Mouse (Mus musculus) heart, embryonic 11.5 days (tissue): ENCODE data around the gene E4f1. TPM values are rescaled to one million over a fixed set of nuclear protein-coding genes. Genes with fewer than 3 reads are reported as not detected.

Source experiments
- ATAC-seq: fragments of 200-750 bp; cut with Nextera tagmentation; replicated peaks from 2 replicates; pipeline ENCODE4 v1.8.0; 2017; ENCODE audit warnings: moderate library complexity; ENCODE audit not compliant: insufficient number of reproducible peaks, low FRiP score, low TSS enrichment
- H3K27ac ChIP-seq: fragments of 300-500 bp; sonication (generic); 2 replicates; pipeline ENCODE4 v1.5.1; 2014; ENCODE audit warnings: mild to moderate bottlenecking, low read depth, low read length
- H3K27me3 ChIP-seq: fragments of 300-500 bp; sonication (generic); 2 replicates; pipeline ENCODE4 v1.6.1; 2014; ENCODE audit warnings: mild to moderate bottlenecking, low read length, mixed read lengths; ENCODE audit not compliant: control insufficient read depth, insufficient read depth
- H3K36me3 ChIP-seq: fragments of 300-500 bp; sonication (generic); 2 replicates; pipeline ENCODE4 v1.6.1; 2014; ENCODE audit warnings: mild to moderate bottlenecking, low read length, moderate library complexity, mixed read lengths; ENCODE audit not compliant: control insufficient read depth, insufficient read depth
- H3K4me1 ChIP-seq: fragments of 300-500 bp; sonication (generic); 2 replicates; pipeline ENCODE4 v1.6.1; 2014; ENCODE audit warnings: low read length; ENCODE audit not compliant: control insufficient read depth, insufficient read depth
- H3K4me2 ChIP-seq: fragments of 300-500 bp; sonication (generic); 2 replicates; pipeline ENCODE4 v1.6.1; 2014; ENCODE audit warnings: mild to moderate bottlenecking, moderate library complexity
- H3K4me3 ChIP-seq: fragments of 300-500 bp; sonication (generic); 2 replicates; pipeline ENCODE4 v1.5.1; 2014; ENCODE audit warnings: low read depth, low read length
- H3K9ac ChIP-seq: fragments of 300-500 bp; sonication (generic); 2 replicates; pipeline ENCODE4 v1.6.1; 2014; ENCODE audit warnings: mild to moderate bottlenecking, low read depth, low read length, moderate library complexity
- H3K9me3 ChIP-seq: fragments of 300-500 bp; sonication (generic); replicated peaks from 2 replicates; pipeline ENCODE4 v1.6.1; 2016; ENCODE audit warnings: low read length; ENCODE audit not compliant: control insufficient read depth
- WGBS: fragments of 180-500 bp; shearing (Covaris S2); extraction: QIAGEN DNeasy Blood & Tissue Kit; methylation state at CpG from one replicate; pipeline ENCODE4 v1.1.7; 2014; ENCODE audit not compliant: insufficient replicate concordance; 5-methylcytosine and 5-hydroxymethylcytosine counted together
- polyA plus RNA-seq: library from polyadenylated mRNA; unstranded; fragments of >200 nt; fragmentation: Nextera tagmentation; extraction: Ambion mirVana; gene quantifications from 2 replicates; pipeline ENCODE4 v1.2.1, GENCODE M21; 2014

Gene E4f1
- polyA plus RNA-seq, 1 experiment from 2014 or later, result 17.6 TPM

- under 1% methylated on average over 67 of the region's 67 CpGs for WGBS
- Histone ChIP-seq H3K27me3 (no peaks in the 10 kb centered on the region), H3K4me1 (peaks cover 6% of the 10 kb centered on the region; the same call in 1 of the 2 replicates), H3K4me3 (peak overlapping the region; percentile 94), H3K27ac (peak overlapping the region; percentile 98), H3K9ac (peak overlapping the region; percentile 97), H3K9me3 (no peaks in the 10 kb centered on the region), H3K36me3 (no peaks in the 10 kb centered on the region), H3K4me2 (peak overlapping the region; percentile 84)
- ATAC-seq, result peak; percentile 94
Measured at GRCm38 (mm10) chr17:24454756-24455522, 15.2 kb downstream of the E4f1 start.

GRCm38 (mm10) chr17:24454218-24454755 is 15.8 kb downstream of the E4f1 start:
- Histone ChIP-seq H3K9me3 (no peaks in the 10 kb centered on the region), H3K27ac (peak overlapping the region; percentile 98), H3K4me3 (peak overlapping the region; percentile 94), H3K36me3 (peaks cover 6% of the 10 kb centered on the region), H3K4me1 (peaks cover 6% of the 10 kb centered on the region; the same call in 1 of the 2 replicates), H3K4me2 (peak overlapping the region; percentile 84), H3K9ac (peak overlapping the region; percentile 97), H3K27me3 (no peaks in the 10 kb centered on the region)
- ATAC-seq, result no peak
- WGBS, result 5% methylated on average over 14 of the region's 14 CpGs

- Histone ChIP-seq H3K9ac (no peak overlapping the region), H3K36me3 (peaks cover 10% of the 10 kb centered on the region), H3K4me2 (peak overlapping the region; percentile 84; the same call in 1 of the 2 replicates), H3K4me3 (no peak overlapping the region), H3K27ac (no peak overlapping the region), H3K9me3 (no peaks in the 10 kb centered on the region), H3K27me3 (no peaks in the 10 kb centered on the region), H3K4me1 (peaks cover 6% of the 10 kb centered on the region; the same call in 1 of the 2 replicates)
- 81% methylated on average over 2 of the region's 2 CpGs for WGBS
- ATAC-seq, result no peak
Measured at GRCm38 (mm10) chr17:24453372-24453771, 16.7 kb downstream of the E4f1 start.

GRCm38 (mm10) chr17:24451220-24451619 is 18.9 kb downstream of the E4f1 start:
- Histone ChIP-seq H3K36me3 (peaks cover 17% of the 10 kb centered on the region), H3K9me3 (no peaks in the 10 kb centered on the region), H3K9ac (no peak overlapping the region), H3K4me1 (peaks cover 6% of the 10 kb centered on the region; the same call in 1 of the 2 replicates), H3K4me3 (no peak overlapping the region), H3K4me2 (no peak overlapping the region), H3K27me3 (no peaks in the 10 kb centered on the region), H3K27ac (no peak overlapping the region)
- WGBS, result 93% methylated on average over 6 of the region's 6 CpGs
- ATAC-seq, result no peak

- no peak overlapping the region for H3K4me2 ChIP-seq
- peaks cover 6% of the 10 kb centered on the region; the same call in 1 of the 2 replicates for H3K4me1 ChIP-seq
- no peaks in the 10 kb centered on the region for H3K9me3 ChIP-seq
- no peaks in the 10 kb centered on the region for H3K27me3 ChIP-seq
- peaks cover 34% of the 10 kb centered on the region for H3K36me3 ChIP-seq
- H3K9ac ChIP-seq, result no peak overlapping the region
- no peak overlapping the region for H3K27ac ChIP-seq
- no peak for ATAC-seq
- WGBS, result 84% methylated on average over 6 of the region's 6 CpGs
- H3K4me3 ChIP-seq, result no peak overlapping the region
Measured at GRCm38 (mm10) chr17:24449507-24449906, 20.6 kb downstream of the E4f1 start.

- WGBS, result 95% methylated on average over 8 of the region's 8 CpGs
- peaks cover 45% of the 10 kb centered on the region for H3K36me3 ChIP-seq
- no peaks in the 10 kb centered on the region for H3K9me3 ChIP-seq
- no peaks in the 10 kb centered on the region for H3K27me3 ChIP-seq
- no peaks in the 10 kb centered on the region for H3K4me1 ChIP-seq
- no peak overlapping the region for H3K4me2 ChIP-seq
- no peak overlapping the region for H3K27ac ChIP-seq
- 0 out of 2 replicates have a peak, but pooled peaks have one; percentile 29 for ATAC-seq
- H3K4me3 ChIP-seq, result no peak overlapping the region
- no peak overlapping the region for H3K9ac ChIP-seq
Measured at GRCm38 (mm10) chr17:24446590-24446989, 23.5 kb downstream of the E4f1 start.

GRCm38 (mm10) chr17:24443409-24443808 is 26.7 kb downstream of the E4f1 start:
- peaks cover 43% of the 10 kb centered on the region for H3K36me3 ChIP-seq

GRCm38 (mm10) chr17:24442632-24443155 is 27.4 kb downstream of the E4f1 start, which contains the start of gene Dnase1l2:
Gene Dnase1l2 (minus strand): TSS chr17:24443105.
- H3K4me2 ChIP-seq, result no peak within 1 kb of the TSS
- H3K4me3 ChIP-seq, result no peak within 1 kb of the TSS
- H3K9ac ChIP-seq, result no peak within 1 kb of the TSS; the same call in 1 of the 2 replicates
- 83% methylated on average over 7 of the region's 7 CpGs for WGBS
- no peaks in the 10 kb centered on the region for H3K27me3 ChIP-seq
- H3K9me3 ChIP-seq, result no peaks in the 10 kb centered on the region
- no peak within 1 kb of the TSS for H3K27ac ChIP-seq
- H3K4me1 ChIP-seq, result no peaks in the 10 kb centered on the region
- H3K36me3 ChIP-seq, result peaks cover 46% of the 10 kb centered on the region
- no peak for ATAC-seq

More at GRCm38 (mm10) chr17:24443409-24443808, 26.7 kb downstream of the E4f1 start:
- Histone ChIP-seq H3K4me3 (no peak overlapping the region), H3K27ac (no peak overlapping the region), H3K9me3 (no peaks in the 10 kb centered on the region), H3K27me3 (no peaks in the 10 kb centered on the region), H3K4me1 (no peaks in the 10 kb centered on the region), H3K9ac (no peak overlapping the region), H3K4me2 (no peak overlapping the region)
- ATAC-seq, result no peak
- 83% methylated on average over 4 of the region's 4 CpGs for WGBS
